Mouse (Mus musculus) kidney, embryonic 14.5 days (tissue): ENCODE measurements around the gene Cmklr1. TPM values are rescaled to one million over a fixed set of nuclear protein-coding genes. Genes with fewer than 3 reads are reported as not detected.

Experiments used
- polyA plus RNA-seq: library from polyadenylated mRNA; unstranded; fragments of >200 nt; fragmentation: Nextera tagmentation; extraction: Ambion mirVana; gene quantifications from 2 replicates; pipeline ENCODE4 v1.2.1, GENCODE M21; 2014

The Cmklr1 gene
- polyA plus RNA-seq, 1 experiment from 2014 or later, result 3.6 TPM

Other genes with a start within 250 kb of the Cmklr1 start
- 2.5 and 3.7 TPM in 2 replicates for gene Wscd2, start 160.1 kb downstream of the Cmklr1 start, polyA plus RNA-seq
- not detected in 2 replicates for gene 1700069L16Rik, start 74.3 kb upstream of the Cmklr1 start, polyA plus RNA-seq
- gene Ficd, start 85.4 kb upstream of the Cmklr1 start, polyA plus RNA-seq, result 2.2 and 4.3 TPM in 2 replicates
- gene Sart3, start 122.1 kb upstream of the Cmklr1 start, polyA plus RNA-seq, result 30.0 and 53.0 TPM in 2 replicates
- 106 and 129 TPM in 2 replicates for gene Iscu, start 122.3 kb upstream of the Cmklr1 start, polyA plus RNA-seq
- gene Tmem119, start 150.1 kb upstream of the Cmklr1 start, polyA plus RNA-seq, result 17.6 and 24.8 TPM in 2 replicates
- gene Selplg, start 182.2 kb upstream of the Cmklr1 start, polyA plus RNA-seq, result 1.2 and 1.4 TPM in 2 replicates